Mouse (Mus musculus) brain, embryonic 14.5 days (tissue): Measurements from ENCODE around the gene Pilra.

Experiments used
- CTCF ChIP-seq: fragments of 200-500 bp; IDR thresholded peaks from 2 replicates; pipeline ENCODE4 v1.5.1; 2012; ENCODE audit warnings: inconsistent platforms, mild to moderate bottlenecking, moderate library complexity, borderline replicate concordance; ENCODE audit not compliant: insufficient read depth, insufficient read length; ENCODE audit errors: extremely low read depth
- POLR2A ChIP-seq: fragments of 200-500 bp; IDR thresholded peaks from 2 replicates; pipeline ENCODE4 v1.6.1; 2012; ENCODE audit warnings: mild to moderate bottlenecking, inconsistent platforms, borderline replicate concordance; ENCODE audit not compliant: poor library complexity, insufficient read depth, insufficient read length, severe bottlenecking; ENCODE audit errors: extremely low read depth

DNA sequence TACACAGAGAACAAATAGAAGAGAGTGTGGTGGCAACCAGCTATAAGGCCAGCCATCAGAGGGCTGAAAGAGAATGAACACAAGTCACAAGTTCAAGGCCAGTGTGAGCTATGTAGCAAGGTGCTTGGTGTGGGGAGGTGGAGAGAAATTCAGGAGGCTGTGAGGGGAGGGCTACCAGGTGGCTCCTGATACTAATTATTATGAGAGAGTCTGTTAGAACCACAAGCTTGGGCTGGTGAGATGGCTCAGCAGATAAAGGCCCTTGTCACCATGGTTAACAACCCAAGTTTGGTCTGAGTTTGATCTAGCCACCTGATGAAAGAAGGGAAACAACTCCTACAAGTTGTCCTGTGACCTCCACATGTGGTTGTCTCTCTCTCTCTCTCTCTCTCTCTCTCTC, 63.3 kb downstream of the Pilra start:
- TF ChIP-seq POLR2A (no peak), CTCF (no peak)
